Mouse (Mus musculus) cerebellum, postnatal 36 days (tissue): ENCODE results near the gene Trim3.

Experiments
- DNase-seq, 2 experiments: peaks; one replicate each; pipeline ENCODE4 v3.0.0; 2021 to 2022; ENCODE audit warnings: mixed read lengths in 2 of 2

The Trim3 gene

DNA sequence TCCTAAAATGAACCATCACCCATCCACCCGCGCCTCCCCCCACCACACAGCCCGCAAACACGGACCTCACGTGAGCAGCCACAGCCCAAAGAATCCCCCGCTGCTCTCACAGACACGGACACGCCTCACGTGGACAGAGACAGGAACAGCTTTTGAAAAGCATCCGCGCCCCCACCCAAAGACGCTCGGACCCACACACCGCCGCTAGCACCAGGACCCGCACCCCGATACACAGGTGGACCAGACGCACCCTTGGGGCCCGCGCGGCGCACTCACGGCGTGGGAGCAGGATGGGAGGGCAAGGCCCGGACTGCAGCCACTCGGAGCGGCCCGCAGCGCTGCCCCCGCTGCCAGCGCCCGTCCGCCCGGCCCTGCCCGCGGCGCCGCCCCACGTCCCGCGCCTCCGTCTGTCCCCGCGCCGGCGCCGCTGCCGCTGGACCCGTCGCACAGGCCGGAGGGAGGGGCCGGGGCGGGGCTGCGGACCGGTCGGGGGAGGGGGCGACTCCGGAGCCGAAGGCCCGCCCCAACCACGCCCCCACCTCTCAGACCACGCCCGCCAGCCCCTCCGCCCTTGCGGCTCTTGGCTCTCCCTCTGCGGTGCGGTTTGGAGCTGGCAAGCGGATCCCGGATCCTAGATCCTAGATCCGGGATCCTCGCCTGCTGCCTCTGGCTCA is at the start of gene Trim3:
Gene Trim3, minus strand, starts transcription at position 445 of the 674 bp plus-strand sequence.
- peak; percentile 88 to 96 for DNase-seq

DNA sequence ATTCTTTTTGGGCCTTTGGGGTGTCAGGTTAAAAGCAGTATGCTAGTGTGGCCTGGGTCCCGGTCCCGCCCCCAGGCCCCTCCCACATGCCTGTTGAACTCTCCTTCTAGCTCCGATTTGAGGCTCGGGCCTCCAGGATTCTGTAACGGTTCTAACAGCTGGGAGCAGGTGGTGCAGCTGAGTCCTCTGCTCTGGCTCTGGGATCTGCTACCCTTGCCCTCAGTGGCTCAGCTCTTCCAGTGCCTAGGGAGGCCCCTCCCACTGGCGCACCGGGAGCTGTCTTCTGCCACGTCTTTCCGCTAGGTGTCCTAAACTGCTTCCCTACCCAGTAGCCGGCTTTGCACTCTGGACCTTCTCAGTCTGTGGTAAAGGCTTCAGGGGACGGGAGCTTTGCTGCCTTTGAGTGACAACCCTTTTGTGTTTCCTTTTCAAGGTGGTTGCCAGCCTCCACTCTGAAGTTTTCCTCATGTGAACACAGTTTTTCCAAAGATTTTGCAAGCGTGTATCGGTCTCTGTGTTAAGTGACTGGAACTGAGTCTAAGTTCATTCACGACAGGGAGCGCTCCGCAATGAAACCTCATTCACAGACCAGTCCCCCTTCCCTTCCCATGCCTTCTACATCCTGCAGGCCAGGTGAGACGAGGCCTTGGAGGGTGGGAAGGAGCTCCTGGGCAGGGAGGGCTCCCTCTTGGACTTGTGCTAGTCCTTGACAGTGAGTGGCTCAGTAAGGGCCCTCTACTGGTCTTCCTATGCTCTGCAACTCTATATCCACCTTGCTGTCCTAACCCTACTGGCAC is 17.5 kb upstream of the Trim3 start, which contains the start of gene Dnhd1:
Gene Dnhd1, plus strand, starts transcription at position 189 of the 797 bp plus-strand sequence.
- peak; percentile 63 to 69 for DNase-seq

DNA sequence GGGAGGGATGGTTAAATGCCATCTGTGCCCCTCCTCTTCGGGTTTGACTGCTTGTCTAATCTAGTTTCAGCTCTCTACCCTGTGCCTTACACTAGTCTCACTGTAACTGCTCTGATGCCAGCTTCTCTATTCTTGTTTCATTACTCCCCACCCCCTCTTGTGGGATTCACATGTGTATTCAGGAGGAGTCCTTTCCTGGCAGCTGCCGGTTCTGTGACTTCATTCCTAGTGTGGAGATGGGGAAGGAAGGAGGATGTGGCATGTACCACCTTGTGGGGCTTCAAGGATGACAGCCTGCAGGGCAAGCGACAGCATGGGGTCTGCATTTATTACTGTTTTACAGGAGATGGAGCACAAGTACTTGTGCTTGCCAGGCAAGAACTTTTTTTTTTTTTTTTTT is 8.6 kb upstream of the Trim3 start:
- DNase-seq: no peak

DNA sequence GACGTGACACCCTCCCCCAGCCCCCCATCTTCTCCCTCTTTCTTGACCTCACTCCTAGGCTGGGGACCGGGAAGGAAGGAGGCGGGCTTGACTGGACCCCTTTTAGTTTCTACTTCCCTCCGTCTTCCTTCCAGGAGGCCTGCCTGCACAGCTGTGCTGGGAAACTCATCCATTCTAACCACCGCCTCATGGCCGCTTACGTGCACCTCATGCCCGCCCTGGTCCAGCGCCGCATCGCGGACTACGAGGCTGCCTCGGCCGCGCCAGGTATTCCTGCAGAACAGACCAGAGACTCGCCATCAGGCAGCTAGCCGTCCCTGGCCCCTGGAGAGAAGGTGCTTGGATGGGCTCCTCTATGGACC is 7.5 kb upstream of the Trim3 start:
- no peak for DNase-seq

DNA sequence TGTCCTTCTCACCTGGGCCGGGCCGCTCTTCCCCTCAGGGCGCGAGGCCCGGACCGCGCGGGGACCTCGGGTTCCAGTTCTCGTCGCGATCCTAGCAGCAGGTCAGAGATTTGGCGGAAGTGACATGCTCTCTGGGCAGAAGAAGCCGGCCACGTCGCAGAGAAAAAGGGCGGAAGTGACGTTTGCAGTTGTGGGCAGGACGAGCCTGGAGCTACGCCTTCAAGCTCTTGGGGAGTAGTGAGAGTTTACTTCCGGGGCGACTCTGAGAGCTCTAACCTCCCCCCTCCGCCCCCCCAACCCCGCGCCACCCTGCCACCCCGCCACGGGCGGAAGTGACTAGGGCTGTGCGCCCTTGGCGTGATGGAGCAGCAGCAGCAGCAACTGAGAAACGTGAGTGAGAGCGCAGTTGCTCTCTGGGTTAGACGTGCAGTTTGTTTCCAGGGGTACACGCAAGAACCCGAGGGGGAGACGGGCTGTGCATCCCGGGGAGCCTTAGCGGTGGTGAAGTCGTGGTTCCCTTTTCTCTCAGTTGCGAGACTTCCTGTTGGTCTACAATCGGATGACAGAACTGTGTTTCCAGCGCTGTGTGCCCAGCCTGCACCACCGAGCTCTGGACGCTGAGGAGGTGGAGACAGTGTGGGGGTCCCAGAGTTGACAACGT is 7.0 kb upstream of the Trim3 start, which contains the start of the genes Arfip2 and Gm45799:
Gene Arfip2, minus strand, starts transcription at position 184 of the 661 bp plus-strand sequence.
Gene Gm45799, plus strand, starts transcription at position 320 of the 661 bp plus-strand sequence.
- peak; percentile 93 to 94 for DNase-seq

DNA sequence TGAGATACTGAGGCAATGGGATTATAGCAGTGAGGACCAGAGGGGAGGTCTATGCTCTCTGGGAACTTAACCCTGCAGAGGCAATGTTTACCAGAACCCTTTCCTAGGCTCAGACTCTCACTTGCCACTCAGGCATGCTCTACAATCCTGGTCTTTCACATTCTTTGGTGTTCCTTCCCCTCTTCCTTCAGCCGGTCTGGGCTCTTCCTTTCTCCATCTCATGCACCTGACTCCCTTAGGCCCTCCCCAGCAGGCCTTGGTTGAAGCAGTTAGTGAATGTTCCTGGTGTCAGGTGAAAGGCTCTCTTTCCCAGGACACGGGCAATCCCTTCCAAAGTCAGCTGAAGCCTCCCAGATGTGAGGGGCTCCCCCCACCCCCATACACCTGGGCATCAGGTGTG is 6.4 kb upstream of the Trim3 start, which contains the start of gene Timm10b:
Gene Timm10b, plus strand, starts transcription at position 301 of the 400 bp plus-strand sequence.
- DNase-seq: no peak

DNA sequence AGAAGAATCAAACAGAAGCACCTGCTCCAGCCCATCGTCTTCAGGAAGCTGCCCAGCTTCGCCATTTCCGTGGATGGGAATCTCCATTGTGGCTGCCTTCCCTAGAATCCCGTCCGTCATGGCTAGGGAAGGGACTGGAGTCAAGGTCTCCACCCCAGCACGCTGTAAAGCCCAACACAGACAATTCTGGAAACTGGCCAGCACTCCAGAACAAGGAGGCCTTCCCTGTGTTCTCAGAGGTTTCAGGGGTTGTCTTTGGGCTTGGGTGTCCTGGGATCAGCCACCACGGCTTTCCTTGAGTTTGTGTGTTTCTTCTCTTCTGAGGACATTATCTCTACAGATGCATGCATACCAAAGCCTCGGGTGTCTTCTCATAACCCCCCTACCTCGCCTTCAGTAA is 5.9 kb upstream of the Trim3 start:
- DNase-seq: peak in 1 of 2 experiments; percentile 19

DNA sequence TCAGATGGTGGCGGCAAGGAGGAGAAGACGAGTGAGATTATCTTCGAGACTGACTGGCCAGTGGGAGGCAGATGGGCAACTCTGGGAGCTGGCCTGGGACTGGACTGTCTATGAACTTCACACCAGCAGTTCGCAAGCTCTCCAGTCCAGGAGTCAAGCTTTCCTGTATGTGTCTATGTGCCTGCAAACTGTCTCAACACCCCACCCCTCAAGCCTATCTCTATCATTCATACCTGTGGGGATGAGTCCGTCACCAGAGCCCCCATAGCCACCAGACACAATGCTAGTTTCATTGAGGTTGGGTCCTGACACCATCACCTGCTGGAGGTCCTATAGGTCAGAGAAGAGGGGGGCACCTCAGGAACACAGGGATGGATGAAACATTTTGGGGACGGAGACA is 5.4 kb upstream of the Trim3 start:
- peak in 1 of 2 experiments; percentile 5 for DNase-seq

DNA sequence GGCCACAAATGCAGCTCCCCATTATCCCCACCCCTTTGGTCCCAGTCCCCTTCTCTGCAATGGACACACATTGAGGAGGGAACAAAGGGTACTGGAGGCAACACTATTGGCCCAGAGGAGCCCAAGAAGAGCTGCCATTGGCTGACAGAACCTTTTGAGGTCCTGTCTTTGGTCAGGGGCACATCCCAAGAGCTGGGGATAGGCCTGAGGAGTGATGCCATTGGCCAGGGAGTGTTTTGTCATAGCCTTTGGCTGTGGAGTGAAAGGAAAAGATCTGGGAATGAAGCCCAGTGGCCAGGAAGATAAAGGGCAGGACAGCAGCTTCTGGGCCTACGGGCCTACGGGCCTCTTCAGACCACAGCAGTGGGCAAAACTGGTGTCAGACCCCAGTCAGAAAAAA is 2.4 kb upstream of the Trim3 start:
- peak in 1 of 2 experiments; percentile 2 for DNase-seq

DNA sequence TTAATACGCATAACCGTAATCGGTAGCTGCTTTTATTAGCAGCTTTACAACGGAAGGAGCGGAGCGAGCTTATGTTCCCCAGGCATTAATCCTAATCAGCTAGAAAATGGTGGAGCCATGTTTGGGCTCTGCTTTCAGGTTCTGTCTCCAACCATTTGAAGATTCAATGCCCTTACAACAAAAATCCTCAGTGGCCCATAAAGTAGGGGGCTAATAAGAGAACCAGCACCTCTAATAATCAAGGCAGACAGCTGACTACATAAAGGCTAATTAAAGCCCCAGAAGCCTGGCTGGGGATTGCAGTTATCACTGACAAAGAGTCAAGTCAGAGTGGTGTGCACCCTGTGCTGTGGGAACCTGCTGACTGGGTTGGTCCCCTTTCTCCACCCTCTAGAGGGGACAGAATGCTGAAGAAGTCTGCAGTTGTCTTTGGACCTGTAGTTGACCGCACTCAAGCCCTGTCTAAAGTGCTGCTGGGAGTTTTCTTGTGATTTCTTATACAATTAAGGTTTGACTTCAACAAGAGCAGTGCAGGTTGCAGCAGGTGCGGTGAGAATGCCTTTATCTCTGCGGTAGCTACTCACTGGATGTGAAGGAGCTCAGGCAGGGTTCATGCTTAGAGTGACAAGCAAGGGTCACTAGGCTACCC is 1.0 kb upstream of the Trim3 start:
- peak in 1 of 2 experiments; percentile 4 for DNase-seq

DNA sequence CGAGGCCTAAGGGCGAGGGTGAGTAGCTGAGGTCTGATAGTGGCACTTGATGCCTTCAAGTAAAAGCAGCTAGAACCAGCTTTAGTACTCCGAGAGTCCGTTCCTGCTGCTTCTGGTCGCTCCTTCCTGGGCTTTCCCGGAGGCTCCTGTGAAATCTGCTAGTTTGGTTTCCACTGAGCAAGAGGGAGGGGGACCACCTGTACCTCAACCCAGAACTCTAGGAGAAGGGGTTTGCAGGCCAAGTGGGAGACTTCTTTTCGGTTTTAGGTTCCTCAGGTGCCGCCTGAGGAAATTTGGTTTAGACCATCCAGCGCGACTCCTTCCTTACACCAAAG is 397 bp upstream of the Trim3 start:
- no peak for DNase-seq

DNA sequence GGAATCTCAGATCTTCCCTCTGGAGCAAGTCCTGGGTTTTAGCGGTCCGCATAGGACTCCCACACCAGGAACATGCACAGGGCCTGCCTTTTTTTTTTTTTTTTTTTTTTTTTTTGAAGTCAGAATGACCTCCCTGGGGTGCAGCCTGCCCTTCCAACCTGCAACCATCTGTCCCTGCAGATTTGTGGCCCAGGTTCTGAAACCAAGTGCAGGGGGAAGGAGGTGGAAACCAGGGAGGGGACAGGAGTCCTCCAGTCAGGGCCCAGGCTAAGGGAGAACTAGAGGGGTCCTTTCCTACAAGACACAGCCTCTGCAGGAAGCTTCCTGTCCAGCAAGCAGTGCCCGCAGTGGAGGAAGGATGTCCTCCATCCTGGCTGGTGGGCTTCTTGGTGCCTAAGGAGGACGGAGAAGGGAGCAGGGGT is 809 bp downstream of the Trim3 start:
- DNase-seq: peak; percentile 76 to 80

DNA sequence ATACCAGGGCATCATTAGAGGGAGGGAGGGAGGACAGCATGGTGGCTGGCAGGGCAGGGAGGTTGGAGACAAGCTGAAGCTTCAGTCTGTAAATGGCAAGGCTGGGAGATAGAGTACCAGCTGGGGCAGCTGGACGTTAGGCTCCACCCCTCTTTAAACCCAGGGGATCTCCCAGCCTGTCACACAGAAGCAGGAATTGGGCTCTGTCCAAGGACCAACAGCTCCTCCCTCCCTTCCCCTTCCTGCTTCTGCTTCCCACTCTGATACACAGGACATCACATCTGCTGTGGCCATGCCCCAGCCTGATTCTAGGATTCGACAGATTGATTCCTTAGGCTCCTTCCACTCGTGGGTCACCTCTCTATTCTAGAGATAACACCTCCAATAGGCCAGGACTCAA is 4.7 kb downstream of the Trim3 start:
- no peak for DNase-seq

DNA sequence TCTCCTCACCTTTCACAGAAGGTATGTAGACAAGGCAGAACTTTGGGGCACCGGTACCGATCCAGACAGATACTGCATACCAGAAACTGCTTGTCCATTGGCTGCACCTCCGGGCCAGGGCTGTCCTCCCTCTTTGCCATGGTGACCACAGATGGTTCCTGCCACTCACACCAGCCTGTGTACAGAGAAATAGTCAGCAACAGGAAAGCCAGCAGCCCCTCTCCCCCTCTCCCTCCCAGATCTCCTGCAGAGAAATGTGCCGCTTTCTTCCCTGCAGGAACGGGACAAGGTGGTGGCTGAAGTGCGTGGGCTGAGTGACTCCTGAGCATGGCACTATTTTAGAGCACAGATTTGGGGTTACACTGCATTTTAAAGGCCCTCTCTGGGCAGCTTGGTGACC is 8.0 kb downstream of the Trim3 start:
- DNase-seq: peak; percentile 72 to 74

DNA sequence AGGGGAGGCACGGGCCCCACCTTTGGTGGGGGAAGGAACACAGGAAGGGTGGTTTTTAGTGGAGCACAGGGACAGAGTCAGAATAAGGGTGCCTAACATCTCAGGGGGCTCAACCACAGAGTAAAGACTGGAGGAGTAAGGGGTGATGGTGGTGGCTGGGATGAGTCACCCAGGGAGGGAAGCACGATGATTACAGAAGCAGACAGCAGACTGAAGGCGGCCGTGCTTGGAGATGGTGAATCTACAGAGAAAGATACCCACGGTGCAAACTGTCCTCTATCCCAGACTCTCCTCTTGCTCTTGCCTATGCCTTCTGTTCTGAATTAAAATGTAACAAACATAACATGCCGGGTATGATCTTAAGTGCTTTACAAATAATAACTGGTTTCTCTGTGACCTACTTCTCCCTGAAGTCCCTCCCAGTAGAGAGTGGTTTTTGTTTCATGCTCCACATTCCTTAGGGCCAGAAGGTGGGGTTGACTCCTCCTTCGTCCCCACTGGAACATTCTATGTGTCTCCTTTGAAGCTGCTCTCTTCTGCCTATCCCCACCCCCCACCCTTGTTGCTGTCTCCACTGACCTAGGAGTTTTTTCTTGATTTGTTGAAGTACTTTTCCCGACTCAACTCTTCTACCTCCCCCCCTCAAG is 11.6 kb downstream of the Trim3 start:
- no peak for DNase-seq

DNA sequence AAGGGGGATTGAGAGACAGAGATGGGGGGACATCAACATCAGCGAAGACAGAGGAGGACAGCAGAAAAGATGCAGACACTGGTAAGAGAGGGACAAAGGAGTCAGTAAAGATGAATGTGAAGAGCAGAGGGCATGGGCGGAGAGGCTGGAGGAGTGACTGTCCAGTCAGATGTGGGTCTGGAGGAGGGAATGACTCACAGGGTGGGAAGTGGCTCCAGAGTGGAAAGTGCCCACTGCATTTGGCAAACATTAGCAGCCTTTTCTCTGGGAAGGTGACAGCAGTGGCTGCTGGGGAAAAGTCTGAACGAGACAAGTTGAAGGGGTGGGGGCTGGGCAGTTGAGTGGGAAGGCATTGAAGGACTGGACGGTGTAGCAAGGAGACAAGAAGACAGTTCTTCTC is 12.3 kb downstream of the Trim3 start:
- no peak for DNase-seq

DNA sequence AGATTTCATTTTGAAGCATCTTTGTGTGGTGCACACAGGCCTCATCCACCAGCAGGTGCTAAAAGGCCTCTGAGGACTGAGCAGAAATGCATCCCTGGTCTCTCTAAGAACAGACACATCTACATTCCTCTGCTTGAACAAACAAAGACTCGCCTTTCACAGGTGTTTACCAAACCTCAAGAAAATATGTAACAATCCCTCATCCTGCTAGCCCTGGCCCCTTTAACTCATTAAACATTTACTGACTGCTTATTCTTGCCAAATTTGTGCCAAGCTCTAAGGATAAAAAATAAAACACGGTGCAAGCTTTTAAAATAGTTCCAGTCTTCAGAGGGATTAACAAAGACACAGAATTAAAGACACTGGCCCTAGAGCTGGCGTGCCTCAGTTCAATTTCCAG is 13.7 kb downstream of the Trim3 start:
- DNase-seq: no peak

DNA sequence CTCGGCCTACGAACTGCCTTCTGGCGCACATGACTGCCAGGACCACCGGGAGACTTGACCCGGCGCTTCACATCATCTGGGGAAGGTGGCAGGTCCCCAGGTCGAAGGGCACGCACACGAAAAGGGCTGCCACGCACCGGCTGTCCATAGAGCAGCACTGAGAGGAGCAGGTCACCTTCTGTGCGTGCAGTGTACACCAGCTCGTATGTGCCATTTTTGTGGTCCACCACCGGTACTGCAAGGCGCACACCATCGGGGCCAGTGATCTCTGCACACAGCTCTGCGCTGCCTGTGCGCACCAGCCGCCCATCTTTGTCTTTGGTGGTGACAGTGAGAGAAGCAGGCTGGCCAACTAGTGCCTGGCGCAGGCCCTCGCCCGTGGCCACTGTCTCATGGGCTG is 15.6 kb downstream of the Trim3 start:
- no peak for DNase-seq

DNA sequence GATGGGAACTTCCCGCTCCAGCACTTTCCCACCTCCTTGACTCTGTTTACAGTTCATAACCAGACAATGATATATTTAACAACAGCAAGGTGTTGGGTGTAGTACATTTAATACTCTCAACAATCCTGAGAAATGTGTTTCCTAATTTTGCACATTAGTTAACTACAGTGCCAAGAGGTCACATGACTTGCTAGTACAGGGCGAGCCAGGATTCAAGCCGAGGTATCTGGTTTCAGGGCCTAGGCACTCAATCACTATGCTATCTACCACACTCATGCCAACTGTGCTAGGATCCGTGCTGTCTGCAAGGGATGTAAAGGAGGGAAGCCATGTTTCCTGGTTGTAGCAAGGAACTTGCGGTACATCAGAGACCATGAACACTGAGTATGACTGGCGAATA is 16.8 kb downstream of the Trim3 start:
- no peak for DNase-seq

DNA sequence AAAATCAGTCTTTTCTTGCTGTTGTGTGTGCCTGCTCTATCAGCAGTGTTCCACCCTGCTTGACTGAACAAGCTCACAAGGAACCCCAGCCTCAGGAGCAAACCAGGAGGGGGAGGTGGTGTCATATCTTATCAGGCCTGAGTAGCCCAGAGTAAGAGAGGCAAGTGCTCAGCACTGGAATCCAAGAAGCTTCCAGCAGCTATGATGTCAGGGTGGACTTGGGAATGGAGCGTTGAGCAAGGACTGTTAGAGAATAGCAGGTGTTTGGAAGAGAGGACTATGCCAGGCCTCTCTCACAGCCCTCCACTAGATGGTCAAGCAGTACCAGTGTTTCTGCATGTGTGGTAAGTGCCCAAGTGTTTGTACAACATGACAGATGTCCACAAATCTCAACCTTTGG is 17.7 kb downstream of the Trim3 start:
- DNase-seq: no peak

DNA sequence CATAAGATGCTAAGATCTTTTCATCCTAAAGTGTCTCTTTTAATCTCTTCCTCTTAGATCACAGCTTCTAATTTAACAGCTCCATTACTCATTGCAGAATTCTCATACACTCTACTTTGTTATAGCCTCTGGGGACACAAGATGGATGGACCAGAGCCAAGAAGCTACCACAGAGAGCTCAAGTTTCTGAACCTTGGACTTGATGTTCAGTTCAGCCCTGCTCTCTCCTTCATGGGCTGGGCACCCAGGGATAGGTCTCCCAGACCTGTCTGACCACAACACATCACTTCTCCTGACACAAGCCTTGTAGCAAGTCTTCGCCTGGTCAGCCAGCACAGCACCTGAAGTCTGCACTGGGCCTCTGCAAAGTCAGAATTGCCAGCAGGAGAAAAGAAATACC is 19.0 kb downstream of the Trim3 start:
- DNase-seq: no peak

DNA sequence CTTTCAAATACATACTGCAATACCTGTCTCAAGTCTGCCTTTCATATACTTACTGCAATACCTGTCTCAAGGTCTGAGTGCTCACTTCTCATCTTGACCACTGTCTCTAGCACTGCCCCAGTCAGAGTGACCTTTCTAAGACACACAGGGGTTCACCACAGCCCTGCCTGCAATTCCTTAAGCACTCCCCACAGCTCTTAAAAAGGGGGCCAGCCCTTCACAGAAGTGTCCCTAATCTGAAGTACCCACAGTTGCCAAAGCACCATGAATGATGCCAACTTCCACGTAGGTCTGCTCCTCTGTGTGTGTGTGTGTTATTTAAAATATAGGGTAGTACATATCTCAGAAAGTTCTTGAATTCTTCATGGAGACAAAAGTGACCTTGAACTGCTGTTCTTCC is 21.6 kb downstream of the Trim3 start:
- no peak for DNase-seq

DNA sequence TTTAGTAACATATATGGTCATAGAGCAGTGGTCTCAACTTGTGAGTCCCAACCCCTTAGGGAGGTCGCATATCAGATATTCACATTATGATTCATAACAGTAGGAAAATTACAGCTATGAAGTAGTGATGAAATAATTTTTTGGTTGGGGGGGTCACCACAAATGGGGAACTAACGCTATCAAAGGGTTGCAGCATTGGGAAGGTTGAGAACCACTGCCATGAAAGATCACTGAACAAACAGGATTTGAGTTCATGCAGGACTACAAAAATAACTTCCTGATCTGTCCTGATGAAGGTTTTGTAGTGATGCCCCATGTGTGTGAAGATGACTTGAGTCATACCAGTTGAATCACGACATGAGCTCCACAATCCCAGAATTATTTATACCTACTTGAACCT is 24.9 kb downstream of the Trim3 start:
- no peak for DNase-seq
